Mouse (Mus musculus) naive thymus-derived CD4-positive, alpha-beta T cell, adult 5 months (primary cell): ENCODE measurements around the gene F930015N05Rik. TPM values are rescaled to one million over a fixed set of nuclear protein-coding genes. Genes with fewer than 3 reads are reported as not detected.

ENCODE experiments used
- polyA plus RNA-seq: library from polyadenylated mRNA; unstranded; fragments of 100-300 nt; shearing (Covaris generic); gene quantifications from one replicate; pipeline ENCODE4 v1.2.1, GENCODE M21; 2017

The F930015N05Rik gene
- not detected for polyA plus RNA-seq

GRCm38 (mm10) chr11:64436412-64436727 lies at the start of gene F930015N05Rik:
F930015N05Rik (minus strand) TSS chr11:64436653.

DNA sequence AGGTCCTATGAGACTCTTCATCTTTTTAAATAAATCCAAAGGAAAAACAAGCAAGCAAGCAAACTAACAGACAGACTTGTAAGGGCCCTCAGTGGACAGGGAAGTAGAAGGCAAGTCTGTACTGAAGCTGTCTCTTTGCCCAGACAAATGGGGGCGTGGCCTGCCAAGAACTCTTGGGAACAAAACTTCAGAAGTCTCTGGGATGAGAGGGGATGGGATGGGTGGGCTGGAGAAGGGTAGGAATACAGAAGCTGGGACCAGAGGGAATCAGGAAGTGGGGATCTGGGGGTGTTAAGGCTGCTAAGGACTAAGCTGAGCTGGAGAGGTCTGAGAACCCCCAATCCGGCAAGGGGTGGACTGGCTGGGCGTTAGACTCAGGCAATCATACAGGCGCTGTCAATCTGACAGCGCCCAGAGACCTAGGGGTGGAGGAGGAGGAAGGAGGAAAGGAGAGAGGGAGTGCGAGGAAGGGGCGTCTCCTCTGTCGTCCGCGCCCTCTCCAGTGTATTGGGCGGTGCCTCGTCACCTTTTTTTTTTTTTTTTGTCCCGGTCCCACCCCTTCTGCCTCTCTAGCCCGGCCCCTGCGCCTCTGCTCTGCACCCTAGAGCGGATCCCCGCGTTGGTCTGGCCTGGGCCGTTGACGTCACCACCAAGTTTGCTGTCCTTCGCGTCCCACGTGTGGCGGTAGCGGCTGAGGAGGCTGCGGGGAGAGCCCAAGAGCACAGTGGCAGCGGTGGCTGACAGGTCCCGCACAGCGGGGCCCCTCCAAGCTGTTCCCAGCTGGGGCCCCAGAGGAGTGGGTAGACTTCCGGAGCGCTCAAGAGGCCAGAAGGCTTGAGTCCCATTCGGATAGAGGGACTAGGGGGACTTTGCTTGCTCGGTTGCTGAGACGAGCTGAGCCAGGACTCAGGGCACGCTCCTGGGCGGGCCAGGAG lies 1.6 kb downstream of the F930015N05Rik start, which contains the start of gene Hs3st3a1:
Hs3st3a1 (plus strand) TSS at position 722 of the 935 bp plus-strand sequence.

Other genes with a start within 250 kb of the F930015N05Rik start
- gene Hs3st3a1, start 1.3 kb downstream of the F930015N05Rik start, polyA plus RNA-seq = not detected